Mouse (Mus musculus) kidney, embryonic 14.5 days (tissue): Measurements from ENCODE around the gene Men1. TPM values are rescaled to one million over a fixed set of nuclear protein-coding genes. Genes with fewer than 3 reads are reported as not detected.
A peak's percentile ranks its signal among the peaks of the same experiment; 100 is the strongest.

ENCODE experiments used
- ATAC-seq: fragments of 200-750 bp; cut with Nextera tagmentation; 2 replicates; pipeline ENCODE4 v1.8.0; 2017; ENCODE audit warnings: moderate number of reproducible peaks, mild to moderate bottlenecking, moderate TSS enrichment, moderate library complexity; ENCODE audit not compliant: low FRiP score, low TSS enrichment
- H3K27ac ChIP-seq: fragments of 300-500 bp; sonication (generic); 2 replicates; pipeline ENCODE4 v1.5.1; 2014; ENCODE audit warnings: low read depth, mild to moderate bottlenecking, low read length, moderate library complexity, mixed read lengths
- H3K27me3 ChIP-seq: fragments of 300-500 bp; sonication (generic); 2 replicates; pipeline ENCODE4 v1.6.1; 2014; ENCODE audit warnings: mild to moderate bottlenecking, low read length; ENCODE audit not compliant: control insufficient read depth, insufficient read depth
- H3K36me3 ChIP-seq: fragments of 300-500 bp; sonication (generic); 2 replicates; pipeline ENCODE4 v1.6.1; 2014; ENCODE audit warnings: low read length, mixed read lengths; ENCODE audit not compliant: control insufficient read depth, insufficient read depth
- H3K4me1 ChIP-seq: fragments of 300-500 bp; sonication (generic); 2 replicates; pipeline ENCODE4 v1.6.1; 2014; ENCODE audit warnings: low read length, mixed read lengths; ENCODE audit not compliant: control insufficient read depth, insufficient read depth
- H3K4me2 ChIP-seq: fragments of 300-500 bp; sonication (generic); replicated peaks from 2 replicates; pipeline ENCODE4 v1.6.1; 2014; ENCODE audit warnings: low read depth, mild to moderate bottlenecking, low read length
- H3K4me3 ChIP-seq: fragments of 300-500 bp; sonication (generic); 2 replicates; pipeline ENCODE4 v1.5.1; 2014; ENCODE audit warnings: mild to moderate bottlenecking, low read length
- H3K9ac ChIP-seq: fragments of 300-500 bp; sonication (generic); 2 replicates; pipeline ENCODE4 v1.6.1; 2014; ENCODE audit warnings: low read depth, mild to moderate bottlenecking, low read length, moderate library complexity
- H3K9me3 ChIP-seq: fragments of 300-500 bp; sonication (generic); 2 replicates; pipeline ENCODE4 v1.6.1; 2016; ENCODE audit warnings: low read length; ENCODE audit not compliant: control insufficient read depth
- WGBS: fragments of 180-500 bp; shearing (Covaris S2); extraction: QIAGEN DNeasy Blood & Tissue Kit; methylation state at CpG from one replicate; pipeline ENCODE4 v1.1.7; 2014; 5-methylcytosine and 5-hydroxymethylcytosine counted together
- polyA plus RNA-seq: library from polyadenylated mRNA; unstranded; fragments of >200 nt; fragmentation: Nextera tagmentation; extraction: Ambion mirVana; gene quantifications from 2 replicates; pipeline ENCODE4 v1.2.1, GENCODE M21; 2014

The Men1 gene
- polyA plus RNA-seq, 1 experiment from 2014 or later, result 49.1 TPM

DNA sequence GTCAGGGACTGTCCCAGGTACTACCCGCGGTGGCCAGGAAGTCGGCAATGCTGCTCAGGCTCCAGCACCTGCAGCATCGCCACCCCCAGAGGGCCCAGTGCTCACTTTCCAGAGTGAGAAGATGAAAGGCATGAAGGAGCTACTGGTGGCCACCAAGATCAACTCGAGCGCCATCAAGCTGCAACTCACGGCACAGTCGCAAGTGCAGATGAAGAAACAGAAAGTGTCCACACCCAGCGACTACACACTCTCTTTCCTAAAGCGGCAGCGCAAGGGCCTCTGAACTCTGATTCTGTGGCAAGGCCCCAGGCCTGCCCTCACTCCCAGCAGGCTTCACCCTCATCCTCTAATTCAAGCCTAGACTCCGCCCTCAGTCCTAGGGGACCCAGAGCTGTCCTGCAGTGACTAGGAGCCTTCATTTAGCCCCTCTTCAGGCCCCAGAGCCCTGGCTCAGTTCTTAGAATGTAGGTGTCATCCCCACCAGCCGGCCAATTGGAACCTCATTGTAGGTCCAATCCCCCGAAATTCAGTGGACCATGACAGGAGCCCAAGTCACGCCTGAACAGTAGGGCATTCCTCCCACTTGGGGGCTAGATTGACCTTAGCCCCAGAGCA is 5.2 kb downstream of the Men1 start:
- ATAC-seq, result no peak
- Histone ChIP-seq H3K4me3 (peak overlapping the region; percentile 12), H3K4me2 (peak overlapping the region; percentile 95; the same call in 1 of the 2 replicates), H3K9ac (no peak overlapping the region), H3K27me3 (no peaks in the 10 kb centered on the region), H3K27ac (peak overlapping the region; percentile 38; the same call in 1 of the 2 replicates), H3K9me3 (no peaks in the 10 kb centered on the region), H3K36me3 (peaks cover 45% of the 10 kb centered on the region), H3K4me1 (peaks cover 35% of the 10 kb centered on the region)
- WGBS, result 52% methylated on average over 15 of the region's 15 CpGs

DNA sequence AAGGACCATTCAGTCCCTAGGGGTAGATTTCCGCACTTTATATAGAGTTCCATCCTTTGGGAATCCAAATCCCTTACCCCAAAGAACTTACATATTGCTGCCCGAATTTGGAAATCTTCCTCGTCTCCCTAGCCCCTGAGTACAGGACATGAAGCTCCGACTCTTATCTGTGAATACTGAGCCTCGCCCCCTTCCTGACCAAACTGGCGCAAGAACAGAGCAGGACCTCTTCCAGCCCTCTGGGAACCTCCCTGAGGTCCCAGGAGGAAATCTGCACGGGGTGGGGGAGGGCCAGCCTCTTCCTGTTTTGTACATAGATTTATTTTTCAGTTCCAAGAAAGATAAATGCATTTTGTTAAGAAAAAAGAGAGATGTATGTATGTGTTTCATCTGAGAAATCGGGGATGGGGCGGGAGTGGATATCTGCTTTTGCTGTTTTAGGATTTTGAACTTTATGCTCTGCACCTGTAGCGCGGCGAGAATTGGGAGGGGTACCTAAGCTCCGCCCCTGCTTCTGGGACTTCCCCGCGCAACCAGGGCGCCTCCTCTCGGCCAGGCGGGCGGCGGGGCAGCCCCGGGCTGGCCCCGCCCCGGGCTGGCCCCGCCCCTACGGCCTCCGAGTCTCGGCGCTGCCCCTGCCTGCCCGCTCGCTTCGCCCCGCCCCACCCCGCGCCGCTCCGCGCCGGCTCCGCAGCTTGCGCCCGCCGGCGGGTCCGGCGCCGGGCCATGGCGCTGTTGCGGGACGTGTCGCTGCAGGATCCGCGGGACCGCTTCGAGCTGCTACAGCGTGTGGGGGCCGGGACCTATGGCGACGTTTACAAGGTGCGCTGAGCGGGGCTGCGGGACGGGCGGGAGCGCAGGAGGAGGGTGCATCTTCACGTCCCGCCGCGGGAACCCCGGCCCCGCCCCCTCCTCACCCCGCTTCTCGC is 6.0 kb downstream of the Men1 start, which contains the start of gene Map4k2:
Gene Map4k2, plus strand, starts transcription at position 612 of the 929 bp plus-strand sequence.
- WGBS, result 6% methylated on average over 57 of the region's 72 CpGs
- H3K27ac ChIP-seq, result peak within 1 kb of the TSS; percentile 62; the same call in 1 of the 2 replicates
- no peaks in the 10 kb centered on the region for H3K27me3 ChIP-seq
- H3K36me3 ChIP-seq, result peaks cover 52% of the 10 kb centered on the region
- H3K4me3 ChIP-seq, result peak within 1 kb of the TSS; percentile 81
- peak; percentile 75 for ATAC-seq
- H3K4me2 ChIP-seq, result peak within 1 kb of the TSS; percentile 95
- peaks cover 33% of the 10 kb centered on the region for H3K4me1 ChIP-seq
- H3K9ac ChIP-seq, result peak within 1 kb of the TSS; percentile 75
- H3K9me3 ChIP-seq, result no peaks in the 10 kb centered on the region

DNA sequence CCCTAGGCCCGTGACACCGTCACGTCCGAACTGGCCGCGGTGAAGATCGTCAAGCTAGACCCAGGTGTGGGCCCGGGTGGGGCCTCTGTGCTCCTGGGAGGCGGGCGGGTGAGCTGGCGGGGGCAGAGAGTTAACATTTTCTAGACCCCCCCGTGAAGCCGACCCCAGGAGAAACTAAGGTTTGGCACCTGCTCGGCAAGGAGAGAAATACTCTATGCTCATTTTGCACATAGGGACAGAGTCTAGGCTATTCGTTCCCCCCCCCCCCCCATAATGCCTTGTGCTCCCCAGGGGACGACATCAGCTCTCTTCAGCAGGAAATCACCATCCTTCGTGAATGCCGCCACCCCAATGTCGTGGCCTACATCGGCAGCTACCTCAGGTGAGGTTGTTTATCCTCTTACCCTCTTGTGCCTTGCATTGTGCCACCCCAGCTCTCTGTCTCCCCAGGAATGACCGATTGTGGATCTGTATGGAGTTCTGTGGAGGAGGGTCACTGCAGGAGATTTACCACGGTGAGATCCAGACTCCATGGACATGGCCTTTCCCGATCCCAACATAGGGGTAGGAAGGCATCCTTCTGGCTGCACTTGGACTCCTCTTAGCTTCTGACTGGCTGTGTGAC is 6.8 kb downstream of the Men1 start:
- ATAC-seq, result no peak
- peaks cover 26% of the 10 kb centered on the region for H3K4me1 ChIP-seq
- 9% methylated on average over 22 of the region's 23 CpGs for WGBS
- H3K9me3 ChIP-seq, result no peaks in the 10 kb centered on the region
- H3K4me3 ChIP-seq, result peak overlapping the region; percentile 81
- H3K36me3 ChIP-seq, result peaks cover 60% of the 10 kb centered on the region
- H3K27ac ChIP-seq, result peak overlapping the region; percentile 62; the same call in 1 of the 2 replicates
- peak overlapping the region; percentile 95 for H3K4me2 ChIP-seq
- H3K9ac ChIP-seq, result peak overlapping the region; percentile 75
- H3K27me3 ChIP-seq, result no peaks in the 10 kb centered on the region

DNA sequence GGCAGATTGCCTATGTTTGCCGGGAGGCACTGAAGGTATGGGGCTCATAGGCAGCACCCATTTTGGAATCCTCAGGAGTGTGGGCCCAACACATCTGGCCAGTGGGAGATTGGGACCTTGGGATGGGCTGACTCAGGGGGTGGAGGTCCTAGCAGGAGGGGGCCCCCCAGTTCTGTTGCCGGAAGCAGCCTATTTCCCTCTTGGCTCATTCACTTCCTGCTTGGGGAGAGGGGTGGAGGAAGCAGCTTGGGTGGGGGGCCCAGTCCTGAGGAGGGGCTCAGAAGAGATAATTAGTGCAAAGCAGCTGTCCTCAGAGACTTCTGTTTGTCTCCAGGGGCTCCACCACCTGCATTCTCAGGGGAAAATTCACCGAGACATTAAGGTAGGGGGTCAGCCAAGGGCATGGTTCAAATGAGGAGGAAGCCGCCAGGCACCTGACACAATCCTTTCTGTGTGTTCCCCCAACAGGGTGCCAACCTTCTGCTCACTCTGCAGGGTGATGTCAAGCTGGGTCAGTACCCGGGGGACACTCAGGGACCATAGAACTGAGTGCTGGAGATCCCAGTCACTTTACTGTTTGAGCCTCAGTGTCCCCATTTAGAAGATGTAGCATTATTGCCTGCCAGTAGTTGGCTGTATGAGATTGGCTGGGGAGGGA is 7.6 kb downstream of the Men1 start:
- H3K27ac ChIP-seq, result no peak overlapping the region
- ATAC-seq, result no peak
- H3K4me2 ChIP-seq, result peak overlapping the region; percentile 95; the same call in 1 of the 2 replicates
- no peaks in the 10 kb centered on the region for H3K27me3 ChIP-seq
- H3K9me3 ChIP-seq, result no peaks in the 10 kb centered on the region
- no peak overlapping the region for H3K9ac ChIP-seq
- peaks cover 56% of the 10 kb centered on the region for H3K36me3 ChIP-seq
- 74% methylated on average over 5 of the region's 5 CpGs for WGBS
- H3K4me1 ChIP-seq, result peaks cover 17% of the 10 kb centered on the region; the same call in 1 of the 2 replicates
- peak overlapping the region; percentile 81; the same call in 1 of the 2 replicates for H3K4me3 ChIP-seq

GRCm38 (mm10) chr19:6343066-6343925 is 8.5 kb downstream of the Men1 start:
- no peak overlapping the region for H3K4me3 ChIP-seq
- H3K9ac ChIP-seq, result no peak overlapping the region
- no peak overlapping the region for H3K27ac ChIP-seq
- no peak for ATAC-seq
- peaks cover 17% of the 10 kb centered on the region; the same call in 1 of the 2 replicates for H3K4me1 ChIP-seq
- H3K36me3 ChIP-seq, result peaks cover 47% of the 10 kb centered on the region
- no peaks in the 10 kb centered on the region for H3K27me3 ChIP-seq
- H3K9me3 ChIP-seq, result no peaks in the 10 kb centered on the region
- 80% methylated on average over 17 of the region's 19 CpGs for WGBS
- no peak overlapping the region; the same call in 1 of the 2 replicates for H3K4me2 ChIP-seq

DNA sequence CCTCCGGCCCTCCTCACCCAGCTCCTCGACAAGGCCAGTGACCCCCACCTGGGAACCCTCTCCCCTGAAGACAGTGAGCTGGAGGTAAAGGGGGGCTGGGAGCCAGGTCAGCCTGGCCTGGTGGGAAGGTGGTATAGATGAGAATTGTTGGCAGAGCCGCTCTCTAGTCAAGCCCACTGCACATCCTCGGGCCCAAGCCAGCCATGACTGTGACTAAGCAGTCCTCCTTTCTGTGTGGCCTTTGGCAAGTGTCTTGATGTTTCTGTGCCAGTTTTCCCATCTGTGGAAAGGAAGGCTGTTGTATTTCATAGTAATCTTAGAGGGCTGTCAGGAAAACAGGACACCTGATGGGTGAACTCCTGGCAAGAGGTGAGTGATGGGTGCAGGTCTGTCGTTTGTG is 9.2 kb downstream of the Men1 start:
- Histone ChIP-seq H3K27ac (no peak overlapping the region), H3K4me1 (peaks cover 18% of the 10 kb centered on the region; the same call in 1 of the 2 replicates), H3K27me3 (no peaks in the 10 kb centered on the region), H3K9me3 (no peaks in the 10 kb centered on the region), H3K36me3 (peaks cover 40% of the 10 kb centered on the region), H3K4me2 (no peak overlapping the region), H3K4me3 (no peak overlapping the region), H3K9ac (no peak overlapping the region)
- no peak for ATAC-seq
- WGBS, result 85% methylated on average over 5 of the region's 5 CpGs

DNA sequence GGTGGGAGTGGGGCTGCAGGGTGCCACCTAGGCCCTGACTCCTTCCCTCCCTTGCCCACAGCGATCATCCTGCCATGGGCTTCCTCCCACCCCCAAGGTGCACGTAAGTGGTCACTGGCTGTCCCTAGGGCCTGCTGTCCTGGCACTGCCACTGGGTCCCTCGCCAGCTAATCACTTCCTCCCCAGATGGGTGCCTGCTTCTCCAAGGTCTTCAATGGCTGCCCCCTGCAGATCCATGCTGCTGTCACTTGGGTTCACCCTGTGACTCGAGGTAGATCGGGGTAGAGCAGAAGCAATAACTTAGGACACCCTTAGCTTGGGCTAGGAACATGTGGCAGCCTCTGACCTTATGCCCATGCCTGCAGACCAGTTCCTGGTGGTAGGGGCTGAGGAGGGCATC is 11.2 kb downstream of the Men1 start:
- ATAC-seq, result no peak
- Histone ChIP-seq H3K27ac (no peak overlapping the region), H3K9ac (no peak overlapping the region), H3K4me1 (peaks cover 8% of the 10 kb centered on the region; the same call in 1 of the 2 replicates), H3K4me2 (no peak overlapping the region), H3K36me3 (peaks cover 28% of the 10 kb centered on the region), H3K9me3 (no peaks in the 10 kb centered on the region), H3K27me3 (no peaks in the 10 kb centered on the region), H3K4me3 (no peak overlapping the region)
- 89% methylated on average over 4 of the region's 5 CpGs for WGBS

DNA sequence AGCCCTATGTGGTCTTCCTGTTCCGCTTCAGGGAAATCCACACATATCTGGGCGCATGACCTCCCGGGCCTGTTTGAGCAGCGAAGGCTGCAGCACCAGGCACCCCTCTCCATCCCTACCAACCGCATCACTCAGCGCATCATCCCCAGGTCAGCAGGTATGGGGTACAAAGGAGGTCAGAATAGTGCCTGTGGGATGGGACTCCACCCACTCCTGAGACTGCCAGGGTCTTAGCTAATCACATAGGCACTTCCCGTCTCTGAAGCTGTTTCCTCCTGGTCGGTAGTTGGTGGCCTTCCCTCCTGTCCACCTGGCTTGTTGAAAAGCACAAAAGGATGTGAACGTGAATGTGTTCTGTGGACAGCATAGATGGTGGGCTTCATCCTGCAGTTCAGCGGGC is 11.9 kb downstream of the Men1 start:
- H3K27me3 ChIP-seq, result no peaks in the 10 kb centered on the region
- H3K4me2 ChIP-seq, result no peak overlapping the region
- no peak overlapping the region for H3K4me3 ChIP-seq
- H3K27ac ChIP-seq, result no peak overlapping the region
- ATAC-seq, result no peak
- no peaks in the 10 kb centered on the region for H3K9me3 ChIP-seq
- peaks cover 8% of the 10 kb centered on the region; the same call in 1 of the 2 replicates for H3K4me1 ChIP-seq
- H3K9ac ChIP-seq, result no peak overlapping the region
- peaks cover 28% of the 10 kb centered on the region for H3K36me3 ChIP-seq
- 89% methylated on average over 10 of the region's 10 CpGs for whole genome bisulfite sequencing
